Mouse (Mus musculus): ENCODE measurements around the gene Chid1.

GRCm38 (mm10) chr7:141495940-141496339, 43.7 kb downstream of the Chid1 start:
- TF ChIP-seq CTCF (IDR thresholded peaks at IDR 0.05; ENCODE audit: control insufficient read depth, insufficient read depth, insufficient replicate concordance, low read depth, low read length) (no peak), POLR2A (IDR thresholded peaks at IDR 0.05; ENCODE audit: control insufficient read depth, low read depth, low read length) (no peak)

Measured in testis, adult 2 months (tissue).